Mouse (Mus musculus) kidney, adult 2 months (tissue): ENCODE data around the gene Tbc1d32.

Source experiments
- CTCF ChIP-seq: fragments of 200-500 bp; conservative IDR thresholded peaks from 2 replicates; pipeline ENCODE4 v1.5.1; 2011; ENCODE audit warnings: low read depth, mild to moderate bottlenecking, control low read depth, low read length, moderate library complexity, mixed read lengths; ENCODE audit not compliant: insufficient read depth, insufficient read length
- POLR2A ChIP-seq: fragments of 200-500 bp; IDR thresholded peaks from one replicate; pipeline ENCODE4 v1.6.1; 2011; ENCODE audit warnings: low read depth, low read length, control low read depth

DNA sequence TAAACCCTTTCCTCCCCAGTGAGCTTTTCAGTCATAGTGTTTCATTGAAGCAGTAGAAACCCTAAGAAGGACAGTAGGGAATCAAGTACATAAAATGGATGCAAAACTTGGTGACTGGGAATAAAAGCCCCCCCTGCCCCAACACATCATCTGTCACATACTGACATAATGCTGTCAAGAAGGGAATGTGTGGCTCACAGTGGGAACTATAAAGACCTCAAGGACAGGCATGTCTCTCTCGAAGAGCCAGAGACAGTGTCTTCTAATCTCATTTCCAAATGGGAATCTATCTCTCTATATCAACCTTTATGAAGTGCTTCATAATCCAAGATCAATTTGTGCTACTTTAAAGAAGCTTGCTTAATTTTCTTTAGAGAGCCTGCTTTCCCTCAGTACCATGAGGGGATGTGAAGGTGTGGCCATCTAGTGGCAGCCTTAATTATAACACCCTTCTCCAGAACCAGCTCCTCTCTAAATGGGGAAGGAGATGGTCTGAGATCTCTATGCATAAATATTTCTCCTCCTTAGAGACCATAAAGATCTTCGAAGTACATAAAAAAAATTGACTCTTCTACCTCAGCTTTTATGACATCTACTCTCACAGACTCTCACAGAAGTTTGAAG, 248.5 kb downstream of the Tbc1d32 start:
- no peak for TF ChIP-seq POLR2A
- peak; percentile 49 for TF ChIP-seq CTCF
